Mouse (Mus musculus) left cerebral cortex, postnatal 4 days (tissue): Measurements from ENCODE around the gene Hs1bp3. TPM values are rescaled to one million over a fixed set of nuclear protein-coding genes. Genes with fewer than 3 reads are reported as not detected.

Experiments used
- DNase-seq: peaks from one replicate; pipeline ENCODE4 v3.0.0-alpha.2; 2022
- intact Hi-C: fragments of 180-260 bp; cut with DNase I; formaldehyde crosslinking; loops from one replicate; pipeline ENCODE4 v1.15.1; 2025
- total RNA-seq, 2 experiments: library from RNA; stranded (reverse); gene quantifications; 2 replicates each; pipeline ENCODE4 v1.2.3; 2021

Hs1bp3 gene
- total RNA-seq, 2 experiments from 2014 or later = 10.3 to 11.0 TPM

- intact Hi-C loops = loop anchor here (10.0 kb wide), 2 partner anchors 306 to 426 kb away; no protein-coding TSS in a partner anchor
- no peak for DNase-seq
These were observed 12.0 kb upstream of the Hs1bp3 start for GRCm38 (mm10) chr12:8301011-8301814.

GRCm38 (mm10) chr12:8301841-8302431 lies 11.3 kb upstream of the Hs1bp3 start, which contains the start of gene Gdf7:
TSS of gene Gdf7 (minus strand) at chr12:8301954.
- intact Hi-C loops = loop anchor here (10.0 kb wide), 2 partner anchors 307 to 427 kb away; no protein-coding TSS in a partner anchor
- DNase-seq = no peak

- intact Hi-C loops = loop anchor here (5.0 to 10.0 kb wide), 3 partner anchors 248 to 430 kb away; no protein-coding TSS in a partner anchor
- no peak for DNase-seq
These were observed 8.0 kb upstream of the Hs1bp3 start for GRCm38 (mm10) chr12:8305258-8305657.

- intact Hi-C loops = loop anchor here (5.0 to 10.0 kb wide), 3 partner anchors 249 to 432 kb away; no protein-coding TSS in a partner anchor
- peak; percentile 70 for DNase-seq
These were observed 6.8 kb upstream of the Hs1bp3 start for GRCm38 (mm10) chr12:8306432-8306831.

GRCm38 (mm10) chr12:8306910-8307309 lies 6.3 kb upstream of the Hs1bp3 start:
- DNase-seq = no peak
- intact Hi-C loops = loop anchor here (5.0 to 10.0 kb wide), 3 partner anchors 250 to 432 kb away; no protein-coding TSS in a partner anchor

GRCm38 (mm10) chr12:8310992-8311391 lies 2.2 kb upstream of the Hs1bp3 start:
- no peak for DNase-seq
- intact Hi-C loops = no loop called here

GRCm38 (mm10) chr12:8312266-8312665 lies 966 bp upstream of the Hs1bp3 start:
- intact Hi-C loops = no loop called here
- no peak for DNase-seq

- intact Hi-C loops = no loop called here
- no peak for DNase-seq
These were observed 541 bp downstream of the Hs1bp3 start for GRCm38 (mm10) chr12:8313773-8314172.

GRCm38 (mm10) chr12:8316541-8316940 lies 3.3 kb downstream of the Hs1bp3 start:
- DNase-seq = no peak
- intact Hi-C loops = no loop called here

- DNase-seq = peak; percentile 83
- intact Hi-C loops = no loop called here
These were observed 7.0 kb downstream of the Hs1bp3 start for GRCm38 (mm10) chr12:8320084-8320713.

- intact Hi-C loops = no loop called here
- DNase-seq = no peak
These were observed 8.3 kb downstream of the Hs1bp3 start for GRCm38 (mm10) chr12:8321506-8321905.

- intact Hi-C loops = no loop called here
- no peak for DNase-seq
These were observed 10.9 kb downstream of the Hs1bp3 start for GRCm38 (mm10) chr12:8324086-8324485.

- intact Hi-C loops = no loop called here
- DNase-seq = peak; percentile 56
These were observed 12.2 kb downstream of the Hs1bp3 start for GRCm38 (mm10) chr12:8325245-8325942.

- intact Hi-C loops = loop anchor here (1.0 kb wide), 1 partner anchor 176 kb away; no protein-coding TSS in a partner anchor
- peak; percentile 71 for DNase-seq
These were observed 12.8 kb downstream of the Hs1bp3 start for GRCm38 (mm10) chr12:8325943-8326522.

GRCm38 (mm10) chr12:8326825-8327674 lies 13.8 kb downstream of the Hs1bp3 start:
- intact Hi-C loops = loop anchor here (1.0 kb wide), 1 partner anchor 175 kb away; no protein-coding TSS in a partner anchor
- peak; percentile 97 for DNase-seq

GRCm38 (mm10) chr12:8327675-8328053 lies 14.4 kb downstream of the Hs1bp3 start:
- intact Hi-C loops = no loop called here
- DNase-seq = no peak

- DNase-seq = no peak
- intact Hi-C loops = no loop called here
These were observed 16.0 kb downstream of the Hs1bp3 start for GRCm38 (mm10) chr12:8329236-8329635.

GRCm38 (mm10) chr12:8331489-8332173 lies 18.4 kb downstream of the Hs1bp3 start:
- intact Hi-C loops = no loop called here
- peak; percentile 90 for DNase-seq

GRCm38 (mm10) chr12:8332174-8332542 lies 18.9 kb downstream of the Hs1bp3 start:
- intact Hi-C loops = no loop called here
- DNase-seq = no peak
